Mouse (Mus musculus): ENCODE results near the gene 4933405L10Rik.

4933405L10Rik gene

GRCm38 (mm10) chr8:105754688-105755087, 47.2 kb downstream of the 4933405L10Rik start:
- in situ Hi-C loops (cut with MboI, MseI): no loop called here

DNA sequence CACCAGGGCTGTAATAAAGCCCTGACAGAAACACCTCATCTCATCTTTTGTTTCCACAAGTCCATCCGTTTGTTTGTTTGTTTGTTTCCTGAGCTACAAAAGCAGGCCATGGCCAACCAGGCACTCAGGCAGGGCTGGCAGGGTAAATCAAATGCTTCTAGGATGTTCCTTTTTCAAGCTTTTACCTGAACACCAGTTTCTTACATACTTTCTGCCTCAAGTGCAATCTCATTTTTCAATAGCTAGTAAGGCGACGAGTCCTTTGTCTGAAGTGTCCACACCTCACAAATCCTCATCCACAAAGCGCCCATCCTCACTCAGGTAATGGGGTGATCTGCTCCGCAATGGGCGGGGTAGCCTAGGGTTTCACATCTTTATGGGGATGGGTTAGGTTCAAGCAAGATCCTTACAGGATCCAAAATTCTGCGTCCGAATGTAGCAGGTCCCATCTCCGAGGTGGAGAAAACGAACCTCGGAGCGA, 50.4 kb downstream of the 4933405L10Rik start:
- in situ Hi-C loops (cut with MboI, MseI): no loop called here

- in situ Hi-C loops (cut with MboI, MseI): no loop called here
Observed at GRCm38 (mm10) chr8:105758277-105759108, 51.0 kb downstream of the 4933405L10Rik start, which contains the start of gene Gfod2. Gene Gfod2 (minus strand): TSS chr8:105758664.
